Mouse (Mus musculus) hindbrain, embryonic 11.5 days (tissue): ENCODE results near the gene Phgr1. TPM values are rescaled to one million over a fixed set of nuclear protein-coding genes. Genes with fewer than 3 reads are reported as not detected.

Experiments used
- ATAC-seq: fragments of 200-750 bp; cut with Nextera tagmentation; 2 replicates; pipeline ENCODE4 v1.8.0; 2017; ENCODE audit warnings: mild to moderate bottlenecking, moderate TSS enrichment, moderate library complexity; ENCODE audit not compliant: low FRiP score
- DNase-seq: peaks from one replicate; pipeline ENCODE4 v3.0.0-alpha.2; 2015; ENCODE audit warnings: low spot score
- H3K27ac ChIP-seq: fragments of 300-500 bp; sonication (generic); 2 replicates; pipeline ENCODE4 v1.5.1; 2014; ENCODE audit warnings: mild to moderate bottlenecking, low read depth, low read length
- H3K27me3 ChIP-seq: fragments of 300-500 bp; sonication (generic); 2 replicates; pipeline ENCODE4 v1.6.1; 2014; ENCODE audit warnings: mild to moderate bottlenecking, low read length, moderate library complexity, mixed read lengths; ENCODE audit not compliant: control insufficient read depth, insufficient read depth
- H3K36me3 ChIP-seq: fragments of 300-500 bp; sonication (generic); 2 replicates; pipeline ENCODE4 v1.6.1; 2014; ENCODE audit warnings: mild to moderate bottlenecking, low read length, moderate library complexity, mixed read lengths; ENCODE audit not compliant: control insufficient read depth, insufficient read depth
- H3K4me1 ChIP-seq: fragments of 300-500 bp; sonication (generic); replicated peaks from 2 replicates; pipeline ENCODE4 v1.6.1; 2014; ENCODE audit warnings: low read length, mixed read lengths; ENCODE audit not compliant: control insufficient read depth, insufficient read depth
- H3K4me2 ChIP-seq: fragments of 300-500 bp; sonication (generic); replicated peaks from 2 replicates; pipeline ENCODE4 v1.6.1; 2014; ENCODE audit warnings: mild to moderate bottlenecking, low read depth, low read length
- H3K4me3 ChIP-seq: fragments of 300-500 bp; sonication (generic); 2 replicates; pipeline ENCODE4 v1.5.1; 2014; ENCODE audit warnings: low read depth, low read length
- H3K9ac ChIP-seq: fragments of 300-500 bp; sonication (generic); 2 replicates; pipeline ENCODE4 v1.6.1; 2014; ENCODE audit warnings: low read depth, low read length
- H3K9me3 ChIP-seq: fragments of 300-500 bp; sonication (generic); 2 replicates; pipeline ENCODE4 v1.6.1; 2016; ENCODE audit warnings: low read length; ENCODE audit not compliant: control insufficient read depth
- WGBS: fragments of 180-500 bp; shearing (Covaris S2); extraction: QIAGEN DNeasy Blood & Tissue Kit; methylation state at CpG from one replicate; pipeline ENCODE4 v1.1.7; 2014; 5-methylcytosine and 5-hydroxymethylcytosine counted together
- polyA plus RNA-seq: library from polyadenylated mRNA; unstranded; fragments of >200 nt; fragmentation: Nextera tagmentation; extraction: Ambion mirVana; gene quantifications from 2 replicates; pipeline ENCODE4 v1.2.1, GENCODE M21; 2014

The Phgr1 gene
- polyA plus RNA-seq, 1 experiment from 2014 or later: not detected

DNA sequence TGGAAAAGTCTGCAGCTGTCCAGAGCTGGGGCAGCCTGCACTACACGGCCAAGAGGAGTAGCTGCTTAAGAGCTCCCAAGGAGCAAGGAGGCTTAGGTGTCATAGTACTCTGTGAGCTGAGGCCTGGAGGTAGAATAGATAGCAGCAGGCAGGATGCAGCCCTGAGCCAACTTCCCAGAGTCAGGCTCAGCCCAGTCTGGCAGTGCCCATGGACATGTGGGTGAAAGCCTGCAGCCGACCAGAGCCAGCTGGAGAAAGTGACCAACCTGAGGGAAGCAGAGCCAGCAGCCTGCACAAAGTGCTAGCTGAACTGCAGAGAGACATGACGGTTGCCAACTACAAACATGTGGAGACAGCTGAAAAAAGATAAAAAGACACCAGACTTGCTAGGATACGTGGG lies 34.3 kb downstream of the Phgr1 start:
- ATAC-seq (no peak), DNase-seq (no peak)
- H3K4me1 ChIP-seq: no peaks in the 10 kb centered on the region
- WGBS: 78% methylated on average over 4 of the region's 4 CpGs
- H3K4me2 ChIP-seq: no peak overlapping the region
- H3K27me3 ChIP-seq: no peaks in the 10 kb centered on the region; the same call in 1 of the 2 replicates
- no peak overlapping the region for H3K27ac ChIP-seq
- H3K4me3 ChIP-seq: no peak overlapping the region
- no peaks in the 10 kb centered on the region for H3K36me3 ChIP-seq
- H3K9me3 ChIP-seq: no peaks in the 10 kb centered on the region
- H3K9ac ChIP-seq: no peak overlapping the region

- H3K36me3 ChIP-seq: no peaks in the 10 kb centered on the region
- DNase-seq (no peak), ATAC-seq (no peak)
- no peak overlapping the region for H3K27ac ChIP-seq
- WGBS: 35% methylated on average over 2 of the region's 2 CpGs
- H3K9me3 ChIP-seq: no peaks in the 10 kb centered on the region
- no peaks in the 10 kb centered on the region for H3K27me3 ChIP-seq
- no peak overlapping the region for H3K4me3 ChIP-seq
- H3K9ac ChIP-seq: no peak overlapping the region
- peaks cover 8% of the 10 kb centered on the region for H3K4me1 ChIP-seq
- no peak overlapping the region for H3K4me2 ChIP-seq
Observed at GRCm38 (mm10) chr2:118810861-118811260, 38.3 kb downstream of the Phgr1 start.

GRCm38 (mm10) chr2:118812724-118813123 lies 40.2 kb downstream of the Phgr1 start:
- no peaks in the 10 kb centered on the region for H3K27me3 ChIP-seq

DNA sequence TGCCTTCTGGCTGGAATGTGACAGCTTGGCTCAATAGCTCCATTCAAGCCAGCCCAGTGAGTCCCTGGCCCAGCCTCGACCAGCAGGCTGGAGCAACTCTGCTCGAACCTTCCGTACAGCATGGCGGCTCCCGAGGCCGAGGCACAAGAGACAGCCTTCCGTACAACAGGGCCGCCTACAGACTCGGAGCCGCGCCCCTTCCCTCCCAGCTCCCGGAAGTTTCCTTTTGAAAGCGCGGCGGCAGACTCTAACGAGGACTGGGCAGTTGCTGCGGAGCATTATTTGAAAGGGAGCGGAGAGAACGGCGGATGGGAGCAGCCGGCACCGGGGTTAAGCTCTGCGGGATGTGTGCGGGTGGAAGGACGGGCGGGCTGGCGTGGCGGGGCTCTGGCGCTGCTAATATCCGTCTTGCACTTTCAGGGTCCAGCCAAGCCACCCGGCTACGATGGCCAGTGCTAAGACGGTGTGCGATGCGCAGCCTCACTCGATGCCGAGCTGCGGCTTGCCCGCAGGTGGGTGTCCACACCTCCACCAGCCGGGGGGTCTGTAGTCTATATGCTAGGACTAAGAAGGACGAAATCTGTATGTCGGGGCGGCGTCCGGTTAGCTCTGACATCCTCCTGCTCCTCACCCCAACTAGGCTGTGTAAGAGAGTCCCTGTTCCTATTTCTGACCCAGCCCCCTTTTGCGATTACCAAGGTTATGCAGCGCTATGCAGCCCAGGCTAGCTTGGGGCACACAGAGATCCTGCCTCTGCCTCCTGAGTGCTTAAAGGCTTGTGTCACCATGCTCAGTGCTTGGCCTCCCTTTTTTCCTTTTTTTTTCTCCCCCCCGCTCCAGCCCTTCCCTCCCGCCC lies 41.6 kb downstream of the Phgr1 start, which contains the start of gene Knstrn:
Gene Knstrn (plus strand): TSS at position 23 of the 856 bp plus-strand sequence.
- Histone ChIP-seq H3K4me1 (peaks cover 8% of the 10 kb centered on the region), H3K36me3 (no peaks in the 10 kb centered on the region), H3K9ac (peak within 1 kb of the TSS; percentile 76), H3K27me3 (no peaks in the 10 kb centered on the region), H3K4me3 (peak within 1 kb of the TSS; percentile 73), H3K27ac (0 out of 2 replicates have a peak within 1 kb of the TSS, but pooled peaks have one; percentile 56), H3K9me3 (no peaks in the 10 kb centered on the region), H3K4me2 (peak within 1 kb of the TSS; percentile 70)
- DNase-seq: peak; percentile 93
- peak; percentile 98 for ATAC-seq
- 1% methylated on average over 49 of the region's 49 CpGs for WGBS

More at GRCm38 (mm10) chr2:118812724-118813123, 40.2 kb downstream of the Phgr1 start:
- Histone ChIP-seq H3K4me1 (peaks cover 8% of the 10 kb centered on the region), H3K27ac (no peak overlapping the region), H3K4me3 (no peak overlapping the region), H3K36me3 (no peaks in the 10 kb centered on the region), H3K9me3 (no peaks in the 10 kb centered on the region), H3K4me2 (no peak overlapping the region), H3K9ac (no peak overlapping the region)
- DNase-seq: no peak
- ATAC-seq: no peak
- 70% methylated on average over 1 of the region's 1 CpGs for WGBS

- H3K27me3 ChIP-seq: no peaks in the 10 kb centered on the region
- ATAC-seq: no peak
- 92% methylated on average over 5 of the region's 5 CpGs for WGBS
- no peaks in the 10 kb centered on the region for H3K9me3 ChIP-seq
- H3K27ac ChIP-seq: no peak overlapping the region
- peaks cover 7% of the 10 kb centered on the region for H3K36me3 ChIP-seq
- no peak overlapping the region for H3K4me2 ChIP-seq
- no peaks in the 10 kb centered on the region for H3K4me1 ChIP-seq
- no peak overlapping the region for H3K4me3 ChIP-seq
- no peak overlapping the region for H3K9ac ChIP-seq
- no peak for DNase-seq
Observed at GRCm38 (mm10) chr2:118822800-118823199, 50.2 kb downstream of the Phgr1 start.

- Histone ChIP-seq H3K4me2 (no peak overlapping the region), H3K9ac (no peak overlapping the region), H3K36me3 (peaks cover 7% of the 10 kb centered on the region), H3K4me1 (no peaks in the 10 kb centered on the region), H3K4me3 (no peak overlapping the region), H3K27me3 (no peaks in the 10 kb centered on the region), H3K9me3 (no peaks in the 10 kb centered on the region), H3K27ac (no peak overlapping the region)
- DNase-seq: no peak
- 97% methylated on average over 4 of the region's 4 CpGs for WGBS
- no peak for ATAC-seq
Observed at GRCm38 (mm10) chr2:118824396-118824795, 51.8 kb downstream of the Phgr1 start.

Other genes starting within 250 kb of the Phgr1 start
- gene Bmf, start 223.1 kb upstream of the Phgr1 start, polyA plus RNA-seq: 2.5 and 4.9 TPM in 2 replicates
- gene Bub1b, start 174.6 kb upstream of the Phgr1 start, polyA plus RNA-seq: 80.6 and 100.0 TPM in 2 replicates
- 1.5 and 2.0 TPM in 2 replicates for gene Pak6, start 109.5 kb upstream of the Phgr1 start, polyA plus RNA-seq
- gene Ankrd63, start 68.8 kb upstream of the Phgr1 start, polyA plus RNA-seq: not detected in 2 replicates
- gene Plcb2, start 44.3 kb upstream of the Phgr1 start, polyA plus RNA-seq: 0.32 and 0.43 TPM in 2 replicates
- gene Inafm2, start 27.0 kb upstream of the Phgr1 start, polyA plus RNA-seq: 34.1 and 35.4 TPM in 2 replicates
- 0.68 and 0.98 TPM in 2 replicates for gene Ccdc9b, start 10.1 kb upstream of the Phgr1 start, polyA plus RNA-seq
- gene Disp2, start 7.0 kb downstream of the Phgr1 start, polyA plus RNA-seq: 8.5 and 9.2 TPM in 2 replicates
- 156 and 163 TPM in 2 replicates for gene Knstrn, start 41.2 kb downstream of the Phgr1 start, polyA plus RNA-seq
- gene Ivd, start 89.2 kb downstream of the Phgr1 start, polyA plus RNA-seq: 42.1 and 45.0 TPM in 2 replicates
- 2.1 TPM in 2 replicates for gene Bahd1, start 127.6 kb downstream of the Phgr1 start, polyA plus RNA-seq
- gene Chst14, start 153.7 kb downstream of the Phgr1 start, polyA plus RNA-seq: 19.1 and 22.2 TPM in 2 replicates